Mouse (Mus musculus) layer of hippocampus, adult 9-10 months (tissue): ENCODE data around the gene Tmem177.

Experiments
- DNase-seq: peaks from one replicate; pipeline ENCODE4 v3.0.0; 2022; ENCODE audit warnings: low spot score

Gene Tmem177

DNA sequence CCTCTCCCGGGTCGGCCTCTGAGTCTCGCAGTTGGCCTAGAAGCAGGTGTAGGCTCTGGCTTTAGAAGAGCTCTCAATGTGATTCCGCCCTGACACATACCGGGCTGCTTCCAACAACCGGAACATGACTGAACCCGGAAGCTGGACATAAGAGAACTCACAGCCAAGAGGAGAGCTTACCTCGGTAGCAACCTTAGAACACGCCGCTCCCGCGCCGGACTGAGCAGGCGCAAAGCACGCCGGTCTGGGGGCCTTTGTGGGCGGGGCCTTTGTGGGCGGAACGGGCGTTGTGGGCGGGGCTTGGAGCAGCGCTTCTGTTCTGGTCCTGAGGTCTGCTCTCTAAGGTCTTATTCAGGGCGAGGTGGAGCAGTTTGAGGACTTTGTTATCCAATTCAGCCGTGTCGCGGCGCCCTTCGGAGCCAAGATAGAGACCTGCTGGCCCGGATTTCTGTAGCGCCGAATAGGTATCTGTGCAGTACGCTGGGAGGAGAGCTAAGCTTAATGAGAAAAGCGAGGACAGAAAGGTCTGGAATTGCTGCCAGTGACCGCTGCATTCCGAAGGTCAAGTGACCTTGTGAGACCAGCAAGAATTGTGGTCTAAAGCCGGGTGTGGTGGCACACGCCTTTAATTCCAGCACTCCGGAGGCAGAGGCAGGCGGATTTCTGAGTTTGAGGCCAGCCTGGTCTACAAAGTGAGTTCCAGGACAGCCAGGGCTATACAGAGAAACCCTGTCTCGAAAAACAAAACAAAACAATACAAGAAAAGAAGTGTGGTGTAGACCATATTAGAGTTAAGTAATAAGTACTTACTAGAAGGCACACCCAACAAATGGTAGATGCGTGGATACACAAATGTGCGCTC, at the start of gene Tmem177:
Tmem177 (minus strand) TSS at position 256 of the 862 bp plus-strand sequence.
- DNase-seq, result peak; percentile 70

- no peak for DNase-seq
Observed at GRCm38 (mm10) chr1:119959920-119960319, 46.9 kb upstream of the Tmem177 start.

DNA sequence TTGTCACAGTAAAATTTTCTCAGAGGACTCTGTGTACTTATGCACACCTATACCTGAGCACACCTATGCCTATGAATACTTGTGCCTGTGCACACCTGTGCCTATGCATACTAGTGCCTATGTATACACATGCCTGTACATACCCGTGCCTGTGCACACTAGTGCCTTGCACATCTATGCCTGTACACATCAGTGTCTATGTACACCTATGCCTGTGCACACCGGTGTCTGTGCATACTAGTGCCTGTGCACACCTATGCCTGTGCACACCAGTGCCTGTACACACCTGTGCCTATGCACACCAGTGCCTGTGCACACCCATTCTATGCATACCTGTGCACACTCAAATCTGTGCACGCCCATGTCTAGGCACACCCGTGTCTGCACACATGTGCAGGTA, 46.5 kb upstream of the Tmem177 start:
- no peak for DNase-seq

GRCm38 (mm10) chr1:119957716-119958222, 44.8 kb upstream of the Tmem177 start:
- DNase-seq, result peak; percentile 8

DNA sequence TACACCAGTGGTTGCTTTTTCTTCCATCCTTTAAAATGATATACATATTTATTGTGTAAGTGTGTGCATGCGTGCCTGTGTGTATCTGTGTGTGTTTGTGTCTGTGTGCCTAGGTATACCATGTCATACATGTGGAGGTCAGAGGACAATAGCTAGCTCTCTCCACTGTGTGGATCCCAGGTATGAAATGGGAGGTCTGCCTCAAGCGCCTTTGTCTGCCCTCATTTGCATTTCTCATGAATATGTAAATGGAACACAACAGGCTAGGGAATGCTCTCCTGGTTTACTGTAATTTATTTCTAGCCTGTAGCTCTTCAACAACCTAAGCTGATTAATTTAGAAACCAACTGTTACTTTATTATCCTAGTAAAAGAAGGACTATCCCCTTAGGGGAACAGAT, 41.7 kb upstream of the Tmem177 start:
- DNase-seq, result no peak

GRCm38 (mm10) chr1:119953456-119953855, 40.4 kb upstream of the Tmem177 start:
- no peak for DNase-seq

DNA sequence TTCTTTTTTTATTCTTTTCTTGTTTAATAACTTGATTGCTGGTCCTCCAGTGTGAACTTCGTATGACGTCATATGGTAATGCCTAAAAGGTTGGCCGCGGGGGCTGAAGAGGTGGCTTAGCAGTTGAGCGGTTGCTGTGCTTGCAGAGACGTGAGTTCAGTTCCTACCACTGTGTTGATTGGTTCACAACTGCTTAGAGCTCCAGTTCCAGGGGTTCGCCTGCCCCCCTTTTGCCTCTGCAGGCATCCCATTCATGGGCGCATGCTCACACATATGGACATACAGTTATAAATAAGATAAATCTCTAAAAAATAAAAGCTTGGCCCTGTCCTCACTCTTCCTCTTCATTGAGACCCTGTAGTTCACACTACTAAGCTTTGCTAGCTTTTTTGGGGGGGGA, 37.1 kb upstream of the Tmem177 start:
- DNase-seq, result no peak

GRCm38 (mm10) chr1:119936861-119937260, 23.9 kb upstream of the Tmem177 start:
- DNase-seq, result no peak

GRCm38 (mm10) chr1:119931421-119932150, 18.6 kb upstream of the Tmem177 start:
- no peak for DNase-seq

DNA sequence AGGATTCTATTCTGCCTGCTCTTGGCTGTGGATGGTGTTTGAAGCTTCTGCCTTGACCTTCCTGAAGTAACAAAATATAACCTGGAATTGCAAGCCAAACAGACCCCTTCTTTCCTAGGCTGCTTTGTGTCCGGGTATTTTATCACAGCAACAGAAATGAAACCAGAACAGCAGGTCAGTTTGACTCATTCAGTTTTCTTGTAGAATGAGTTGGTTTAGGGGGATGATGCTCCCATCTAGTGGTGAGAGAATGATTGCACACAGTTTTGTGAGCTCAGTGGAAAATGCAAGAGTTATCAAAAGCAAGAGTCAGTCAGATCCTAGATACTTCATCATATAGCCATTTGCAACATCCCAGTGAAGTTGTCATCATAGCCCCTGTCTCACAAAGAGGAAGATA, 16.7 kb upstream of the Tmem177 start:
- peak; percentile 27 for DNase-seq

- no peak for DNase-seq
Observed at GRCm38 (mm10) chr1:119919299-119919698, 6.3 kb upstream of the Tmem177 start.

DNA sequence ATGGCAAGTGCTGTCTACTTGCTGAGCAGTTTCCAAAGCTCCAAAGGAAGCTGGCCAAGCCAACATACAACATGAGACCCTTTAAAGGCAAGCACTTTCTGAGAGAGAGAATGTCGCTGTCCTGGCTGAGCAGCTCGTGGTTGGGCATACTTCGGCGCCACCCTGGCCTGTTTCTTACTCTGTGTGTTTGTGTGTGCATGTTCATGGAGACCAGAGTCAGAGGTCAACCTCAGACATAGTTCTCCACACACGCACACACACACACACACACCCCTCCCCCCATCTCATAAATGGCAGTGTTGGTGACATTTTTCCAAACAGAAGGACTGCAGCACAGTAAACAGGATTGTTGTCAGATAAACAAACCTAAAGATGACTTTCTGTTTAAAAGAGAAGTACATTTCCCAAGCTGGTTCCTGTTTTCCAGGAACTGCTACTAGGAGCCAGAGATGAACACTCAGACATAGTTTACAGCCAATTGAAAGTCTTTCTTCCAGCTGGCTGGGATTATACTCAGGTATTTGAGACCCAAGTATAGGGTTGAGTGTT, 3.9 kb upstream of the Tmem177 start:
- no peak for DNase-seq

GRCm38 (mm10) chr1:119907206-119907748, 5.7 kb downstream of the Tmem177 start:
- DNase-seq, result no peak

DNA sequence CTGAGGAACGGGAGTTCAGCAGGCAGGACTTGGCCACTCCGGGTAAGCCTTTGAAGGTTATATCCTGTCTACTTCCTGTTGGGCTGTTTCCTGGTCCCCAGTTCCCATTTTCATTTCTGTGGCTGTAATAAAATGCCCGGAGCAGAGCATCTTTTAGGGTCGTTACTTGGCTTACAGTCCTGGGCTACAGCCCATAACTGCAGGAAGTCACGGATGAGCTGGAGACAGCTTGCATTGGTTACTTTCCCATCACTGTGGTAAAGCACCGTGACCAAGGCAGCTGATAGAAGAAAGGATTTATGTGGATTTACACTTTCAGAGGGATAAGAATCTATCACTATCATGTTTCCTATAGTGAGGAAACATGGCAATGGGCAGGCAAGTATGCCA, 9.8 kb downstream of the Tmem177 start:
- no peak for DNase-seq

DNA sequence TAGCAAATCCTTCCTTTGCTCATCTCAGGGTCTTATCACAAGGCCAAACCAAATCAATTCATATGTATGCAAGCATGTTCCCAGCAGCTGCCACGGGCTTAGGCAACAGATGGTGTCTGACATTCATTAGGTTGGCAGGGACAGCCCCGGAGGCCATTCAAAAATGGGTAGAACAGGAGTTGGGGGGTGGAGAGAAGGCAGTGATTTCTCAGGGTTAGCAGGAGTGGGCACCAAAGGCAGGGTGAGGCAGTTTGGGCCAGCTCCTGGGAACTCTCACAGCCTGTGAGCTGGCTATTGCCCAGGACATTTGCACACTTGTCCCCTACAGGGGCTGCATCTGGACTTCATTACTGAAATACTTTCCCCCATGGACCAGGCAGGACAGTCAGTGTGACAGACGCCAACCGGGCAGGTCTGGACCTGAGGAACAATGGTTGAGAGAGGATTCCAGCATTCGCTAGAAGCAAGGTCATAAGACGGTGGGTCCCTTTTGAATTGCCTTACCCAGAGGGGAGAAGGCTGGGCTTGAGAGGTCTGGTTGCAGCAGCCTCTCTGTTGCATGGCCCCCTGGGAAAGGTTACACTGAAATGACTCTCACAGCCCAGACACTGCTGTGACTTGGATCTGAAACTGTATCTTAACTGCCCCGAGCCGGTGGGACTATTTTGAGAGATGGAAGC, 10.3 kb downstream of the Tmem177 start:
- no peak for DNase-seq

GRCm38 (mm10) chr1:119899195-119900123, 13.5 kb downstream of the Tmem177 start:
- DNase-seq, result peak; percentile 35

GRCm38 (mm10) chr1:119894936-119895335, 18.1 kb downstream of the Tmem177 start:
- DNase-seq, result peak; percentile 41

- no peak for DNase-seq
Observed at GRCm38 (mm10) chr1:119893600-119893999, 19.4 kb downstream of the Tmem177 start.

DNA sequence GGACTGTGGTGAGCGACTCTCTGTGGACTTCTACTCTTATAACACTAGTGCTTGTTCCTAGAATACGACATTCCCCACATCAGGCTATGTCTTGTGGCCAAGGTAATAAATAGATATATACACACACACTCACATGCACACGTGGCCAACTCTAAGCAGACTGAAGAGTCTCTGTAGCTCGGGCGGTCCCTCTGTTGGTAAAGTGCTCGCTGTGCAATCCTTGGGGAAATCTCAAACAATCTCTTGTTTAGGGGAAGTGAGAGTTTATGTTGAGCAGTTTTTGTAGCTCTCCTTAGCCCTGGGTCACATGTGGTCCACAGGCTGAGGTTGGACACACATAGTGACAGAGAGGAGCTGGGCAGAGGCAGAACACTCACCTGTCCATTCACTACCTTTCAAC, 20.1 kb downstream of the Tmem177 start:
- DNase-seq, result no peak

DNA sequence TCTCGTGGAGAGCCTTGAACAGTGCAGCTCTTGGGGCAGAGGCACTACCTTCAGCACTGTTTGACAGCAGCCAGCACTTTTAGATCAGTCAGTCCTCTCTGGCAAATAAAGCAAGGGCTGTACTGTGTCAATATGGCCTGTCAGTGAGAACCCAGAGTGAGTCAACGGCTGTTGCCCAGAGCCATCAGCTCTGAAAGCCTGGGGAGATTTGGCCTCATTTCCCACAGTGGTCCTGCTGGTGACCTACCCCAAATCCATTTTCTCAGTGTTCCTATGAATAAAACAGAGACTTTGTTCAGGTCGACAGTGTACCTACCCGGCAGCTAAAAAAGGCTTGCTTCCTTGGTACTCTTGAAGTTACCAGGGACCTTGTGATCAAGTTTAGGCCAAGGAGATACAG, 21.1 kb downstream of the Tmem177 start:
- no peak for DNase-seq

GRCm38 (mm10) chr1:119891149-119891548, 21.9 kb downstream of the Tmem177 start:
- no peak for DNase-seq
